Mouse (Mus musculus): ENCODE data around the gene Ttc4.

GRCm38 (mm10) chr4:106645797-106646196, 32.9 kb downstream of the Ttc4 start:
- TF ChIP-seq CTCF (IDR thresholded peaks at IDR 0.05; ENCODE audit: borderline replicate concordance, insufficient read depth, low read length) (no peak), POLR2A (IDR thresholded peaks at IDR 0.05; ENCODE audit: low read depth, low read length) (no peak)

Data from embryonic fibroblast, embryonic 13.5 days (primary cell).